Mouse (Mus musculus) thymus, postnatal 36 days (tissue): ENCODE results near the gene Depdc5.
"Not testable (repeated sequence)": the region's sequence is repeated elsewhere in the genome, so short reads cannot be mapped to it uniquely, and the experiment has no call there.

Experiments used
- DNase-seq, 2 experiments: peaks; one replicate each; pipeline ENCODE4 v3.0.0; 2022; ENCODE audit warnings: mixed read lengths in 2 of 2

The Depdc5 gene

DNA sequence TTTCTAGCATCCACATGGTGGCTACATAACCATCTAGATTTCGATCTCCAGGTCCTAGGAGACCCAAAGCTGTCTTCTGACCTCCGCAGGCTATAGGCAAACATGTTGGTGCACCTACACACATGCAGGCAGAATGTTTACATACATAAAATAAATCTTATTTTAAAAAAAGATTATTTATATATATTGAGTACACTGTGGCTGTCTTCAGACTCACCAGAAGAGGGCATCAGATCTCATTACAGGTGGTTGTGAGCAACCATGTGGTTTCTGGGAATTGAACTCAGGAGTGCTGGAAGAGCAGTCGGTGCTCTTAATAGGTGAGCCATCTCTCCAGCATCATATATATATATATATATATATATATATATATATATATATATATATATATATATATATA lies 50.6 kb downstream of the Depdc5 start:
- no peak for DNase-seq

DNA sequence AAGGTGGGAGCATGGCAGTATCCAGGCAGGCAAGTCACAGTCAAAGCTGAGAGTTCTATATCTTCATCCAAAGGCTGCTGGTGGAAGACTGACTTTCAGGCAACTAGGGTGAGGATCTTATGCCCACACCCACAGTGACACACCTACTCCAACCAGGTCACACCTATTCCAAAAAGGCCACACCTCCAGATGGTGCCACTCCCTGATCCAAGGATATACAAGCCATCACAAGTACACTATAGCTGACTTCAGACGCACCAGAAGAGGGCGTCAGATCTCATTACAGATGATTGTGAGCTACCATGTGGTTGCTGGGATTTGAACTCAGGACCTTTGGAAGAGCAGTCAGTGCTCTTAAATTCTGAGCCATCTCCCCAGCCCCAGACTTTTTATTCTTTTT lies 55.8 kb downstream of the Depdc5 start:
- DNase-seq = not testable (repeated sequence)

DNA sequence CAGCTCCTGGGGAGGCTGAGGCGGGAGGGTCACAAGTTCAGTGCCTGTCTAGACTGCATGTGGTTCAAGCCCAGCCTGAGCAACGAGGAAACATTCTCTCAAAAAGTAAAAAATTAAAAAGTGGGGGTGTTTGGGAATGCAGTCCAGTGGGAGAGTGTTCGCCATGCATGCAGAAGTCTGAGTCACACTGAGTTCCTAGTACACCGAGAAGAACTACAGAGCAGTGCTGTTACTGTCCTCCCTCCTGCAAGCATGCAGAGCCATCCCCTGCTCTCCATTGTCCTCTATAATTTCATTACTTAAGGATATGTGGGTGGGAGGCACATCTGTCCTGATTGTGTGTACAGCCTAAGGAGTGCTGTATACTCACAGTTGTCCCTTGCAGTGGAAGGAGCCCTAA lies 59.4 kb downstream of the Depdc5 start:
- DNase-seq = no peak

DNA sequence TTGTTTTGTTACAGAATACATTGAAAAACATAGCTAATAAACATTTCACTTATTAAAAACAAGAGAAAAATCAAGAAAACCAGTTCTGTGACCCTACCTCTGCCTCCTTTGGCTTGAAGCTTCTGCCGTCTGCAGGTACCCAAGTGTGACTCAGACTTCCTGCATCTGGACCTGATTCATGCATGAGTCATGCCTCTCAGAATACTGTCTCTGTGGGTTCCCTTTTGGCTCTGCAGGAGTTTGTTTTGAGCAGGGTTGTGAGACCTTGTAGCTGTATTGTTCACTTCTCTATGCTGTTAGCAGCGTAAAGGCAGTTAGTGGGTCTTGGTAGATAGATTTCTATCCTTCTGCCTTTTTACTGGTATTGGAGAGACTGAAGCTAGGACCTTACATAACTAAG lies 67.3 kb downstream of the Depdc5 start:
- no peak for DNase-seq

DNA sequence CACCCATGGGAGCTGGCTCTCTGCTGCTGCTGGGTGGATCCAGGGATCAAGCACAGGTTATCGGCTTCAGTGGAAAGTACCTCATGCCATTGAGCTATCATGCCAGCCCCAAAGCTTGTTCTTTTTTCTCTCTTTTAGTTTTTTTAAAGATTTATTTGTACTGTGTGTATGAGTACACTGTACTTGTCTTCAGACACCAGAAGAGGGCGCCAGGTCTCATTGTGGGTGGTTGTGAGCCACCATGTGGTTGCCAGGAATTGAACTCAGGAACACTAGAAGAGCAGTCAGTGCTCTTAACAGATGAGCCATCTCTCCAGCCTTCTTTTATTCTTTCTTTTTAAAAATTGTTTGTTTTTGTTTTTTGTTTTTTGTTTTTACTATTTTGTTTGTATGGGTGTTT lies 71.2 kb downstream of the Depdc5 start:
- peak; percentile 18 to 19 for DNase-seq

DNA sequence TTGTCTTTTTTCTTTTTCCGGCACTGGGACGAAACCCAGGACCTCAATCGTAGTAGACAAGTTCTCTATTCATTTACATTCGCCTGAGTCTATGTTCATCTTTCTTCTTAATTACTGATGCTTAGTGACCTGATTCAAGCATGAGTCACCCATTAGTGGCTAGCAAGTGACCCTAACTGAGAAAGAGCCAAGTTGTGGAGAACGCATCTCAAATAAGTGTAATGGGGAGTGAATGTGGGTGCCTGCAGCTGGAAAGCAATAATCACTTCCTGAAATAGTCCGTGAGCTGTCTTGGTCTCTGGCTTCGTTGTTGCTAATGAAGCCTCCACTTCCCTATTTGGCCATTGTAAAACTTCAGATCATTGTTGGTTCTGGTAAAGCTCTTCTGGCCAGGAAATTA lies 77.1 kb downstream of the Depdc5 start:
- no peak for DNase-seq

DNA sequence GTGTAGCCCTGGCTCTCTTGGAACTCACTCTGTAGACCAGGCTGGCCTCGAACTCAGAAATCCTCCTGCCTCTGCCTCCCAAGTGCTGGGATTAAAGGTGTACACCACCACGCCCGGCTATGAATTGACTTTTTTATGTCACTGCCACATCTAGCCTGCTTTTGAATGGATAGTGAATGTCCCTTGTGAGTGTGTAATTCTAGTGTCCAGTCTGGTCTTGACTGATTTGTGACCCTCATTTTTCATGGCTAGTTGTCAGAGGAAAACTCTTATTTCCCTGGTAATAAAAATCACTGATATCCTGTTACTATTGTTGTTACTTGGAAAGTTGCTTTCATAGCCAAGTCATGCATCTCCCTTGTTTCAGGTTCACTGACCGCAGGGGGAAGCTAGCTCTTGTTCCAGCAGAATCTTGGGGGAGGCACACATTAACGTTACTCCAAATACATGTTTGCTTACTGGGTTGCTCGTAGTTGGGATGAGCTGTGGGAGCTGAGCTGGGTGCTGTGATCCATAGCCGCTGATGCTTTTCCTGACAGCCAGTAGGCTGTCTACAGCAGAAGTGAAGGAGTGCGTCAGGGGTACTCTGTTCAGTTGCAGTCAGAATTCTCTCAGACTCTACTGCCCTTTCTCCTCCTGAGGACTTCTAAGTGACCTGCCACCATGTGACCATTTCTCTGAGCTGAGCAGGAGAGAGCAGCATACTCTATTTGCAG lies 77.9 kb downstream of the Depdc5 start:
- DNase-seq = no peak

DNA sequence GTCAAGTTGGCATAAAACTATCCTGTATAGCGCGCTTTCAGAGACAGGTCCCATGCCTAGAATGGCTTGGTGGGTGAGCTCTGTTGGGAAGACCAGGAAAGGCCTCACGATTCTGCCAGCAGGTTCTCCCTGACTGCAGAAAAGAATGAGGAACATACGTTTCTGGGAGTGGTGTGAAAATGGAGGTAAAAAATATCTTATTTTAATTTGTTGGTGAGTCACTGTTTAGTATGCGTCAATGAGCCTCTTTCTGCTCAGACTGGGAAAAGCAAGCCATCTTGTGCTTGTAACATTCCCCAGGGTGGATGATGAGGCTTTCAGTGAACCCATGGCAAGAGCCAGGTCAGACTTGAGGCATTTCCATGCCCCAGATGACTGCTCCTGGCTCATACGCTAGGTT lies 86.6 kb downstream of the Depdc5 start:
- no peak for DNase-seq

DNA sequence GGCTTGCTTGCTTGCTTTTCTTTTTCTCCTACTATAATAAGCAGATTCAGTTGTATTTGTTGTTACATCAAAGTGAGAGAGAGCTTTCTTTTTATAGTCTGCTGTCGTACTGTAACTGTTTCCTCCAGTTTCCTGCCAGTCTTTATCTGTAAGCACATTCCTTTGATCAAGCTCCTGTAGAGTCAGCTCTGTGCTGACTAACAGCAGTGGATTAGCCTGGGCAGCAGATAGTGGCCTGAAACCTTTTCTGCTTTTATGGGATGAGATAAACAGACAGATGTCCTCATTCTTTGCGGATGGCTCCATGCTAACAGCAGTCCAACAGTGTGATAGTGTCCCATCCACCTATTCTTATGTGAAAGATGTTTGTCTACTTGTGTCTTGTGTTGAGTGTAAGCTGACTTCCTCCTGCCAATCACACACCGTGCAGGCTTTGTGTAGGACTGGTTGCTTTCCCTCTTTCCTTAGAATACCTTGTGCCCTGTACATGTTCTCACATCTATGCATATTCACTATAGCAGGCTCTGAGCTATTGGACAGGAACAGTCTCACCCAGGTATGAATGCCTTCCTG lies 87.3 kb downstream of the Depdc5 start:
- DNase-seq = peak in 1 of 2 experiments; percentile 9

DNA sequence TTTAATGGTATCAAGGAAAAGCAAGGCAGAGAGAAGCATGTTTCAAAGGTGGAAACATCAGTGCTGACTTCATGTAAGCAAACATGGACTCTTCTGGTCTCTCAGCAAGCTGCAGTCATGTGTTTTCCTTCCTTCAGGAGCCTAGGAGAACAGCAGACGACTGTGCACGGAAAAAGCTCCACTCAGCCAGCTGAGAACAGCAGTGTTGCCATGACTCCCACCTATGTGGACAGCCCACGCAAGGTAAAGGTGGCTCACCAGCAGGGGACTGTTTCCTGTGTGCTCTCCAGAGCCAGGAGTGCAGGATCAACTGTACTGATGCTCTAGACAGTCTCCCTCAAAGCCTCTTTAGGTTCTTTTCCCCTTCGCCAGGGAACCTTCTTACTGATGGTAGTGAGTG lies 92.2 kb downstream of the Depdc5 start:
- DNase-seq = no peak

DNA sequence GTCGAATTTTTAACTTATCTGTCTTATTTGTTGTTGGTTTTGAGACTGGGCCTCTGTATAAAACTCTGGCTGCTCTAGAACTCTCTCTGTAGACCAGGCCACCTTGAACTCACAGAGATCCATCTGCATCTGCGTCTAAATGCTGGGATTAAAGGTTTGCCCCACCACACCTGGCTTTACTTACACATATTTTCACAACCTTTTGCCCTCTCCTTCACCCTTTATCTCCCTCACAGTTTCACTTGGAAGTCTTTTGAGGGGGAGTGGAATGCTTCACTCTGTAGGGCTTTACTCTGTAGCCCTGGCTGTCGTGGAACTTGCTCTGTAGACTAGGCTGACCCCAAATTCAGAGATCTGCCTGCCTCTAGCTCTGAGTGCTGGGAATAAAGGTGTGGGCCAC lies 98.1 kb downstream of the Depdc5 start:
- DNase-seq = no peak

DNA sequence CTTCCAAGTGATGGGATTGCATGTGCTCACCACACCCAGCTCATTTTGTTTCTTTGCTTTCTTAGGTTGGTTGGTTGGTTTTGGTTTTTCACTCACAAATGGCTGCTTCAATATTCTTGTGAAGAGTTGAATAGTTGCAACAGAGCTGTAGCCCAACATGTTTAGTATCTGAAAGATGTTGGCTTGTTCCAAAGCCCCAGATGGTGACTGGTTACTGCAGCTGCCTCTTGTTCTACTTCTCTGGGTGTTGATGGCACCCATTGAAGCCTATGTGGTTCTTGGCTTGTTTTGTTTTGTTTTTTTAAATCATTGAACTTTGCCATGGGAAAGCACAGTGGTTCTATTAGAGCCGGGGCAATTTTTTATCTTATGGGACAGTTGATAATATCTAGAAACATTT lies 99.1 kb downstream of the Depdc5 start:
- no peak for DNase-seq

DNA sequence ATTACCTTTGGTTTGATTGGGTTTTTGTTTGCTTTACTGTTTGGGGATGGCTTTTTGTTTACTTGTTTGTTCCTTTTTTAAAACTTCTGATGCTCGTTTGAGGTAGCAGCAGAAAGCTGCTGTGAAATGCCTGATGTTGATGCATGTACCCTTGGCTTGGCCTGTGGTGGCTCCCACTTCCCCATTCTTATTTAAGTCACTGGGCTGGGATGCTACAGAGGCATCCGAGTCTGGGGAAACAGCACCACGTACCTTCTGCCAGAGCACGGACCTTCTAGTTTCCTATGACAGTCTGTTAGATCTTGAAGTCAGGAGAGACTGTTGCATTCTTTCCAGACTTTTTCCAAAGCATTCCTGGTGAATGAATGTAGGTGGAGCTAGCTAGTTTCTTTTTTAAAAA lies 113.0 kb downstream of the Depdc5 start:
- DNase-seq = no peak

DNA sequence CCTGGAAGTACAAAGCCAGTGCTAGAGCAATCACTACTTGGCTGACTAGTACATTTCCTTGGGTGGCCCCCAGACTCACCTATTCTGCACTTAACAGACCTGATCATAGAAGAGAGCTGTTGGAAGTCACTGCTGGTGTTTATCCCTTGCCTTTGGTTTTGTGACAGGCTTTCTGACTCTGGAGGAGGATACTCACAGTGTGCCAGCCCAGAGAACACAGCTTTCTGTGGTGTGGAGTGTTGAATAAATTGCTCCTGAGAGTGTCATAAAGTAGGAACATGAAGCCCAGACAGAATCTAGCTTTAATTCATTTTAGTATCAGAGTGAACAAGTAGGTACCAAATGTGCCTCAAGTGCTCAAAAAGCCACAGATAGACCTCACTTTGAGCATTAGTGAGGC lies 113.7 kb downstream of the Depdc5 start:
- DNase-seq = no peak

DNA sequence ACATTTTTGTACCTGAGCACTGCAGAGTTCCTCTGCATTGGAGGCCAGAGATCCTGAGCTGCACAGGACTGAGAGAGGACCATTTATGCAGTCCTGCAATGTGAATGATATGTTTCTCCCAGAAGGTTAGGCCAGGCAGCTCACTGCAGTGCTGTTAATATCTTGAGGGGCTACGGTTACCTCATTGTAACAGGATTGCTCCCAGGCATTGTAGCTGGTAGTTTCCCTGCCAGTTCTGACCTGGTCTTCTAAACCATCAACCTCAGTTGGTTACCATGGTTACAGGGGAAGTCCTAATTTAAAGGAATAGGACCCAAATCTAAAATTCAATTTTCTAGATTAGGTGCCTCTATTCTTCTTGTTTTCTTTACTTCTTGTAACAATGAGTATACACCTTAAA lies 121.9 kb downstream of the Depdc5 start:
- DNase-seq = no peak

DNA sequence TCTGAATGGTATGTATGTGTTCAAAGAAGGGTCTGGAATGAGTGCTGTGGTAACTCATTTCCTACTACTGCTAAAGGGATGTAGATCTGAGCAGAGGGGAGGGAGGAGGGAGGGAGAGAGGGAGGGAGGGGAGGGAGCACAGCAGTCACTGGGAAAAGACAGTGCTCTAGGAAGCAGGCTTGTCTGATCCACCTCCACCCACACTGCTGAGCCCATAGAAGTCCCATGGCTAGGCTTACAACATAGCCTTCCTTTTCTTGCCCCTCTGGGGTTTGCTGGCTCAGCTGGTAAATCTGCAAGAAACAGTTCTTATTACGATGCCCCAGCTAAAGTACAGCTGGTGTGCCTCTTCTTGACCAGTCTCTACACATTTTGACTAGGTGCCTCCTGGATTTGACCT lies 124.4 kb downstream of the Depdc5 start:
- no peak for DNase-seq

DNA sequence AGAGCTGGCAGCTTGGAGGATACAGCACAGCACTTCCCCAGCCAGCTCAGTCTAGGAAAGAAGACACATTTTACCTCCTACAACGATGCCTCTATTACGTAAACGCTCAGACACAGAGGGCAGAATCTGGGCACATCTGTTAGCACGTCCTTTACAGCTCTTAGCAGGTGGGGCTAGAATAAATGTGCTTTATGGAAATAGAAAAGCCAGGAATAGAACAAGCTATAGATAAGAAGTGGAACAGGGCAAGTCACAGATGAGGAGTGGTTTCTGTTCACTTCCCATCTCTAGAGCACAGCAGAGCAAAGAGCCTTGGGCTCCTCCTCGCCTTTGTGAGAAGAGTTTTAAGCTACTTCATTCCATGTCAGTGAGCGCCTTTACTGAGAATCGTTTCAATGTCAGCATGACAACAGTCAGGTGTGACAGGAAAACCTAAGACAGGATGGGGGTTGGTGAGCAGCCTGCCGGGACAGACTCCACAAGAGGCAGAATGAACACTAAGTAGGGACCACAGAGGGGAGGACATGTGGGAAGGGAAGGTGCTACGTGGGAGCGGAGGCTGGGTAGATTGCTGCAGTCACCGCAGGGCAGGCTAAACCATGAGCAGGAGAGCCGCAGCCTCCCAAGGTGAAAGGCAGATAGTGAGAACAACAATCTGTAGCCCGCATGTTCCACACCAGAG lies 126.6 kb downstream of the Depdc5 start:
- no peak for DNase-seq

DNA sequence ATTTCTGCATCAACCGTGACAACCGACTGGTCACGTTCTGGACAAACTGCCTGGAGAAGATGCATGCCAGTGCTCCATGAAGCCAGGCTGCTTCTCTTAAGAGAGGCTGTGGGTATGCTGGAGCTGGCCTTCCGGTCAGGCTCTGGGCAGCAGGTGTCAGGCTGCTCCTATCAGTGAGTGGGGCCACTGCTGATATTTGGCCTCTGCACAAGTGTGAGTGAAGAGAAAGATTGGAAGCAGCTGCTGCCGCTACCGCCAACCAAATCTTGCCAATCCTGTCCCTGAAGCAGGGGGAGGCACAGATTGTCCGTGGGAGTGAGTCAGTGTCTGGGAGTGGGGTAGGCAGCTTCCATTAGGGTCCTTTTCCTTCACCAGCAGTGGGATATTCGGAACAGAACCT lies 127.7 kb downstream of the Depdc5 start:
- DNase-seq = no peak

DNA sequence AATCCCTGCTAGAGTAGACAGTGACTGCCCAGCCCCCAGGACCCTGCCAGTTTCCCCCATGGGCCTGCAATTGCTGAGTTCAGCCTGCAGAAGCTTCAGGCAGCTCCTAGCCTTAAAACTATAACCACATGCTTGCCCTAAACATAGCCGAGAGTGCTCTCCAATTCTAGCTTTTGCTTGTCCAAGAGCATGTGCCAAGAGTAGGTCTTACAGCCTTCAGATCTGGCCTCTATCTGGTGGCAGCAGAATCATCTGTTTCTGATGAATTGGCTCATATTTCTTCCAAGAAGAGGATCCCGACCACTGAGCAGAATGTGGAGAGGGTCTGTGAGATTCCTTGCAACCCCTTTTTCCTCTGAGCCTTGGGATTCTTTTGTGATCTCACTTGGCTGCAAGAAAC lies 131.0 kb downstream of the Depdc5 start:
- DNase-seq = no peak

DNA sequence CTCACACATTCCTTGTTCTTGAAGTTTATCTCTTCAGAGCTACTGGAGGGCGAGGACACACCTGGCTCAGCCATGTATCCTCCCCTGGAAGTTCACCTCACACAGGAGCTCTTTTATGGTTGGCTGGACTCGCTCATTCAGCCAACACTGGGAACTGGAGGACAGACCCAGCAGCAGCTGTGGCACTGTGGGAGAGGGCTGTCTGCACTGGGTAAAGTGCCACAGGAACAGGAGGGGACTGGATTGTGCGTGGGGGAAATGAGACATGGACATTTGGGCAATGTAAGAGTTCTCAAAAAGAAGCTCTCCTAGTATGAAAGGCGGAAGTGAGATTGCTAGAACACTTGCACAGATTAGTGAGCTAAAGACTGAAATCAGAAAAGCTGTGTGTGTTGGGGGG lies 132.3 kb downstream of the Depdc5 start:
- DNase-seq = no peak

DNA sequence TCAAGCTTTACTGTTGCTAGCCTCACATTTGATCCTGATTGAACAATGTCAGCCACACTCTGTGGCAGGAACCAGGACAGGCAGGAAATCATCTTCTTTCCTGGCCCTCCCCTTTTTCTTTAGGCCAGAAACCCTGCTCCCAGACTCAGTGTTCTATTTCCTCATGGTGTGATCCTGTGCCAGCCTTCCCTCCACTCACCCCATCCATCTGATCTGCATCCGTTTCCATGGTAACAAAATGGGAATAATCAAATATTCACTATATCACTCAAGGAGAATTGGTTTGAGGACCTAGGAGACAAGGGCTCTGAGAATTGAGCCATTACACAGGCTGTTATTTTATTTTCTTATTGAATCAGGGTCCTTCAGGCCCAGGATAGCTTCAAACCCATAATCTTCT lies 133.1 kb downstream of the Depdc5 start:
- DNase-seq = no peak

DNA sequence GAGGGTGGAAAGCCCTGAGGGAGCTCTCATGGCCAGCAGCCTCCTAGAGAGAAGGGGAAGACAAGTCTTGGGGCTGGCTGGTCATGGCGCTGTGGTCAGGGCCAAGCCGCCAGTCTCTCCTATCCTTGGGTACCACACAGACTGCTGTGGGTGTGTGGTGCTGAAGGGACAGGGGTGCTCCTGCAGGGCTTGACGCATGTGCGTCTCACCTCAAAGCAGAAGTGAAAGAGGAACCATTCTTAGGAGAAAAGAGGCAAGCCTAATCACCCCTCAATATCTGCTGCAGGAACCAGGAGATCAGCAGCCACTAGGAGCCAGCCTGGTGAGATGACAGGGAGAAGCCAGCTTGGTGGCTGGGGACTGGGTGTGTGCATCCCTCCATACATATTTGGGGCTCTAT lies 134.2 kb downstream of the Depdc5 start:
- no peak for DNase-seq

DNA sequence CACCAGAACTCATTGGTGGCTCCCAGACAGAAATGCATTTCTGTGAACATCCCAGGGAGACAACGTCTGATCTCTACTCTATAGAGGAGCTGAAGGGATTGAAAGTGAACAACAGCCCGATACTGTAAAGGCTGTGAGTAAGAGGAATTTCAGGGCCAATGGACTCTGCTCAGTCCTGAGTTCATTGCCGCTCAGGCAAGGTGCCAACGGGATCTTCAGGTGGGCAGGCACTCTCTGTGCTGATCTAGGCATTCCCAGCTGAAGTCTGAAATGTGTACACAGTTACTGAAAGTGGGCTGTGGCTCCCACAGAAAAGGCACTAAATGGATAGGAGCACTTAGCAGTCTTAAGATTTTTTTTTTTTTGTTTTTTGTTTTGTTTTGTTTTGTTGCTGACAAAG lies 135.3 kb downstream of the Depdc5 start:
- no peak for DNase-seq

DNA sequence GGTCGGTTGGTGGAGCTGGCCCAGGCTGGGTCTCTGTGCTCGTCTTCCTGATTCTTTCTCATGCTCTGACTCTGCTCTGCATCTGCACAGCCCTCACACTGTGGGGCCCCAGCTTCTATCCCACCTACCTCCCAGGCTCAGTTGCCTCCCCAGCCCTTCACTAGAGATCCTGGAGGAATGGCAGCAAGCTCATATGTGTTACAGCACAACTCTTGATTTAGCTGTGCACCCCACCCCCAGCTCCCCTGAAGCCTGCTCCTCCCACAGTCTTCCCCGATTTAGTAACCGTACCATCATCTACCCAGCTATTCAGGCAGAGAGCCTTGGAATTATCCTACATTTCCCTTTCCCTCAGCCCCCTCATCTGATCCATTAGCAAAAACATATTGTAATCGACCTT lies 137.6 kb downstream of the Depdc5 start:
- DNase-seq = no peak

DNA sequence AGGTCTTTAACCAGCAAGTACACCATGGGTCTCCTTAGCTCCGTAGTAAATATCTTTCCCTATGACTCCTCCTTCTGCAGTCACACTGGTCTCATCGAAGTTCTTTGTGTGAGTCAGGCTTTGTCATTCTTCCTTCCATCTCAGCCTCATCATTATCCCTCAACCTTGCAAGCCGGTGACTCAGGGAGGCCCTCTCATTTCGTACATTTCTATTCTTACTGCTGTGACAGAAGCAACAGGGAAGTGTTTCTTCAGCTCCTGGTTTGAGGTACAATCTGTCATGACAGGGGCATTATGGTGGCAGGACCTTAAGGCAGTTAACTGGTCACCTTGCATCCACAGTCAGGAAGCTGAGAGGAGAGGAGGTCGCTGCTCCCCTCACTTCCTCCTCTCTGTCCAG lies 139.3 kb downstream of the Depdc5 start:
- no peak for DNase-seq
